Mouse (Mus musculus): ENCODE measurements around the gene Adprhl1. TPM values are rescaled to one million over a fixed set of nuclear protein-coding genes. Genes with fewer than 3 reads are reported as not detected.

The Adprhl1 gene
- polyA plus RNA-seq, 1 experiment from 2014 or later, result not detected

DNA sequence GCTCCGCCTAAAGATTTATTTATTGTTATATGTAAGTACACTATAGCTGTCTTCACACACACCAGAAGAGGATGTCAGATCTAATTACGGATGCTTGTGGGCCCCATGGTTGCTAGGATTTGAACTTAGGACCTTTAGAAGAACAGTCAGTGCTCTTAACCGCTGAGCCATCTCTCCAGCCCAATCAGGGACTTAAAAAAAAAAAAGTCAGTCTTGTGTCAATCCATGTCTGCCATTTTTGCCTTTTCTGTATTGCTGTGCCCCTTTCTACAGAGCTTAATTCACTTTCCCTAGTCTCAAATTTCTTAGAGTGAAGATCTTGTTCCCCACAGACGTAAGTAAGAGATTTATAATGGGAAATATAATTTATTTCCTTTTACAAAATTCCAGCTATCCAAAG is 35.5 kb downstream of the Adprhl1 start:
- no peak for DNase-seq (ENCODE audit: low spot score, missing footprints)
- no peaks in the 10 kb centered on the region for H3K36me3 ChIP-seq (ENCODE audit: control insufficient read depth, insufficient read depth, low read length)
- no peaks in the 10 kb centered on the region for H3K9me3 ChIP-seq (ENCODE audit: control insufficient read depth, low read length)
- no peak for ATAC-seq (ENCODE audit: low FRiP score)
- 84% methylated on average over 4 of the region's 4 CpGs for WGBS
- no peak overlapping the region for H3K4me2 ChIP-seq
- no peaks in the 10 kb centered on the region for H3K27me3 ChIP-seq (ENCODE audit: control insufficient read depth, insufficient read depth, low read length)
- H3K4me1 ChIP-seq (ENCODE audit: control insufficient read depth, insufficient read depth, low read length), result peaks cover 4% of the 10 kb centered on the region; the same call in 1 of the 2 replicates
- no peak overlapping the region for H3K9ac ChIP-seq (ENCODE audit: low read length)
- H3K4me3 ChIP-seq (ENCODE audit: low read depth, low read length), result no peak overlapping the region
- no peak overlapping the region for H3K27ac ChIP-seq (ENCODE audit: low read depth, low read length)

DNA sequence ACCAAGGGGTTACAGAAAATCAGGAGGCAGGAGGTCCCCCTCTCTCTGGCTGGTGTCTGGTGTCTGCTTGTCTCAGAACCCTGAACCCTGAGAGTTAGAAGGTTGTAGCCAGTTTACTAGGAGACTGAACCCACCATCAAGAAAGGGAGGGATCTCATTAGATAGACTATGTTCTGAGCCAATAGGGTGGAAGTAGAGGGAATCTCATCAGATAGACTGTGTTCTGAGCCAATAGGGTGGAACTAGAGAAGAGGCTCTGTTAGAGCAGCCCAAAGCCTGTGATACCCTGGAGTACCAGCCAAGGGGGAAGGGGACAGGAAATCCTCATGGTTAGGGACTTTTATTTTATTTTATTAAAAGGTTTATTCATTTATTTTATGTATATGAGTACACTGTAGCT is 36.0 kb downstream of the Adprhl1 start:
- DNase-seq (ENCODE audit: low spot score, missing footprints), result no peak
- Histone ChIP-seq H3K27me3 (ENCODE audit: control insufficient read depth, insufficient read depth, low read length) (no peaks in the 10 kb centered on the region), H3K36me3 (ENCODE audit: control insufficient read depth, insufficient read depth, low read length) (no peaks in the 10 kb centered on the region), H3K4me2 (no peak overlapping the region), H3K9ac (ENCODE audit: low read length) (no peak overlapping the region), H3K4me1 (ENCODE audit: control insufficient read depth, insufficient read depth, low read length) (peaks cover 5% of the 10 kb centered on the region; the same call in 1 of the 2 replicates), H3K4me3 (ENCODE audit: low read depth, low read length) (no peak overlapping the region), H3K9me3 (ENCODE audit: control insufficient read depth, low read length) (no peaks in the 10 kb centered on the region), H3K27ac (ENCODE audit: low read depth, low read length) (no peak overlapping the region)
- ATAC-seq (ENCODE audit: low FRiP score), result no peak

DNA sequence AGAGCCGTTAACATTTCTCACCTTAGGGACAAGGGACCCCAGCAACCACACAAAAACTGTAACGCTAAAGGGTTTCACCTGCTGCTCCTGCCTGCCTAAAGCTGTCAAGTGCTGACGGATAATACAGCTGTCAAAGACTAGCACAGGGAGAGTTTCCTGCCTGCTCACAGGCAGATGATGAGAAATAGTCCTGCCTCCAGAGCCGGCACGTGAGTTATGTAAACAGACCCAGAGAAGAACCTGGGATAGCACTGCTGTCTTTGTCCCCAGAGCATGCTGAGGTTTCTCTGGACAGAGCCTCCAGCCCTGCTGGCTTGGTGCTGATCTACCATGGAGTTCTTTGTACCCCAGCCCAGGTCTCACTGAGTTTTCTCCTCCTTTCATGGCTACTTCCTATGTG is 36.9 kb downstream of the Adprhl1 start:
- Histone ChIP-seq H3K36me3 (ENCODE audit: control insufficient read depth, insufficient read depth, low read length) (no peaks in the 10 kb centered on the region), H3K27me3 (ENCODE audit: control insufficient read depth, insufficient read depth, low read length) (no peaks in the 10 kb centered on the region), H3K27ac (ENCODE audit: low read depth, low read length) (no peak overlapping the region), H3K4me1 (ENCODE audit: control insufficient read depth, insufficient read depth, low read length) (peaks cover 5% of the 10 kb centered on the region; the same call in 1 of the 2 replicates), H3K4me2 (no peak overlapping the region), H3K9ac (ENCODE audit: low read length) (no peak overlapping the region), H3K4me3 (ENCODE audit: low read depth, low read length) (no peak overlapping the region), H3K9me3 (ENCODE audit: control insufficient read depth, low read length) (no peaks in the 10 kb centered on the region)
- ATAC-seq (ENCODE audit: low FRiP score), result no peak
- 71% methylated on average over 5 of the region's 5 CpGs for WGBS
- no peak for DNase-seq (ENCODE audit: low spot score, missing footprints)

DNA sequence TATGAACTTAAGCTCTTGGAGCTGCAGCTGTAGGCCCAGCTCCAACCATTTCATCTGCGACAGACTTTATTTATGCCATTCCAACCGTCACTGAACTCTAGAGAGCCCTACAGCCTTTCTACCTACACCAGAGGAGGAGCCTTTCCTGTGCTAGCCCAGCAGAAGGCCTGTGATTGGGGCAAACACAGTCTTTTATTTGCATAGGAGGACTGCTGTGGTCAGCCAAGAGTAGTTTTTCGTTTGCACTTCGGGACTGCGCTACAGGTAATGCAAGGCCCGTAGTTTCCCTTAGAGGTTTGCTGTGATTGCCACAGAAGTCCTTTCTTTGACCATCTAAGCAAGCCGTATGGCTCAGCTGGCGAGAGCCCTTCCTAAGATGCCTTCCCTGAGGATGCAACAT is 37.6 kb downstream of the Adprhl1 start:
- DNase-seq (ENCODE audit: low spot score, missing footprints) (peak; percentile 80), ATAC-seq (ENCODE audit: low FRiP score) (no peak)
- H3K4me3 ChIP-seq (ENCODE audit: low read depth, low read length), result no peak overlapping the region
- H3K36me3 ChIP-seq (ENCODE audit: control insufficient read depth, insufficient read depth, low read length), result no peaks in the 10 kb centered on the region
- no peak overlapping the region for H3K4me2 ChIP-seq
- WGBS, result 79% methylated on average over 8 of the region's 8 CpGs
- H3K9me3 ChIP-seq (ENCODE audit: control insufficient read depth, low read length), result no peaks in the 10 kb centered on the region
- H3K27me3 ChIP-seq (ENCODE audit: control insufficient read depth, insufficient read depth, low read length), result no peaks in the 10 kb centered on the region
- H3K4me1 ChIP-seq (ENCODE audit: control insufficient read depth, insufficient read depth, low read length), result peaks cover 5% of the 10 kb centered on the region; the same call in 1 of the 2 replicates
- no peak overlapping the region for H3K9ac ChIP-seq (ENCODE audit: low read length)
- no peak overlapping the region for H3K27ac ChIP-seq (ENCODE audit: low read depth, low read length)

DNA sequence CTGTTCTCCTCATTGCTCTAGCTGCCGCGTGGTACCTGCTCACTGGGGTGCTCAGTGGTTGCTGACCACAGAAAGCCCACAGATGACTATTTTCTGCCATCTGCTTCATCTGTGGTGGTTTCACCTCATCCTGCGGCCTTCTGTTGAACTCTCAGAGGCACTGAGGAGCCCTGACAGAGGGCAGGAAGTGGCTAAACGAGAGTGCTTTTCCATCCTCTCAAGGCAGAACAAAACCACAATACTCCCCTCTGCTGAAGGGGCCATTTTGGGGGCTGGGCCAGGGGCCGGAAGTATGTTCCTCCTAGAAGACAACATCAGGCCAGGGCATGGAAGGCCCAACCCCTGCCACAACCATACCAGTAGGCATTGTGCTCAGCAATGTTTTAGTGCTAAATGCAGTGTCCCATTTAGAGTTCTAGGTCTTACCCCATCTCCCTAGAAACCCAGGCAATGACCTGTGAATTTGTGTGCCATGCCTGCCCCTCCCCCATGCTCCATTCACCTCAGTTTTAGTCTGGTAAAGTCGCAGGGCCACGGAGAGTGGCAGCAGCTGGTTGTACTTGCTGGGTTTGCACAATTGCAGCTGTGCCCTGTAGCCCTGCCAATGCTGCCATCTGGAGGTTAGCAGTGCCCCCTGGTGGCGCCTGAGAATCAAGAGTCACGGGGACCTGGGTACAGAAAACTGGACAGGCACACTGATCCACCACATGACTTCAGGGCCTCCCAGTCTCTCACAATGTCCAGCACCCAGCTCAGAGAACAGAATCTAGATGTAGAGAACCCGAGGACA is 40.3 kb downstream of the Adprhl1 start:
- no peak overlapping the region for H3K4me3 ChIP-seq (ENCODE audit: low read depth, low read length)
- no peaks in the 10 kb centered on the region for H3K36me3 ChIP-seq (ENCODE audit: control insufficient read depth, insufficient read depth, low read length)
- ATAC-seq (ENCODE audit: low FRiP score) (peak; percentile 82), DNase-seq (ENCODE audit: low spot score, missing footprints) (peak; percentile 98)
- no peak overlapping the region for H3K9ac ChIP-seq (ENCODE audit: low read length)
- no peaks in the 10 kb centered on the region for H3K9me3 ChIP-seq (ENCODE audit: control insufficient read depth, low read length)
- peaks cover 5% of the 10 kb centered on the region; the same call in 1 of the 2 replicates for H3K4me1 ChIP-seq (ENCODE audit: control insufficient read depth, insufficient read depth, low read length)
- WGBS, result 28% methylated on average over 10 of the region's 10 CpGs
- no peak overlapping the region for H3K4me2 ChIP-seq
- no peak overlapping the region for H3K27ac ChIP-seq (ENCODE audit: low read depth, low read length)
- no peaks in the 10 kb centered on the region for H3K27me3 ChIP-seq (ENCODE audit: control insufficient read depth, insufficient read depth, low read length)

DNA sequence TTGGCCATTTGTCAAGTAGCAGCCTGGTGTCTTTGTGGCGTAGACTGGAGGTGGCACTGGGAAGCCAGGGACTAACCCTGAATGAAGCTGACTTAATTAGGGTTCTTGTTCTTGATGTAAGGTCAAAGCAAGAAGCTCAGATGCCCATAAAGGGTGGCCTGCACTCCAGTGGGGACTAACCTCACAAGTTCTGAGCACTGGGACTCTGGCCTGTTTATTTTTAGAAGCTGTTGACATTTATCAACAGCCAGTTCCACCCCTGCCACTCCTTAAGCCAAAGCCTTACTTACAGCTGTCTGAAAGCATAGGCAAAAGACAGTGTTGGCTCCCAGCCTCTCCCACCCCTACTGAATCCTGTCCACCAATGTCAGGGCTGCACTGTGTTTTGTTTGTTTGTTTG is 44.2 kb downstream of the Adprhl1 start:
- Histone ChIP-seq H3K27ac (ENCODE audit: low read depth, low read length) (no peak overlapping the region), H3K9ac (ENCODE audit: low read length) (no peak overlapping the region), H3K27me3 (ENCODE audit: control insufficient read depth, insufficient read depth, low read length) (no peaks in the 10 kb centered on the region), H3K4me2 (no peak overlapping the region), H3K4me1 (ENCODE audit: control insufficient read depth, insufficient read depth, low read length) (peaks cover 5% of the 10 kb centered on the region; the same call in 1 of the 2 replicates), H3K4me3 (ENCODE audit: low read depth, low read length) (no peak overlapping the region), H3K36me3 (ENCODE audit: control insufficient read depth, insufficient read depth, low read length) (no peaks in the 10 kb centered on the region), H3K9me3 (ENCODE audit: control insufficient read depth, low read length) (no peaks in the 10 kb centered on the region)
- DNase-seq (ENCODE audit: low spot score, missing footprints) (no peak), ATAC-seq (ENCODE audit: low FRiP score) (no peak)
- 82% methylated on average over 1 of the region's 1 CpGs for WGBS

DNA sequence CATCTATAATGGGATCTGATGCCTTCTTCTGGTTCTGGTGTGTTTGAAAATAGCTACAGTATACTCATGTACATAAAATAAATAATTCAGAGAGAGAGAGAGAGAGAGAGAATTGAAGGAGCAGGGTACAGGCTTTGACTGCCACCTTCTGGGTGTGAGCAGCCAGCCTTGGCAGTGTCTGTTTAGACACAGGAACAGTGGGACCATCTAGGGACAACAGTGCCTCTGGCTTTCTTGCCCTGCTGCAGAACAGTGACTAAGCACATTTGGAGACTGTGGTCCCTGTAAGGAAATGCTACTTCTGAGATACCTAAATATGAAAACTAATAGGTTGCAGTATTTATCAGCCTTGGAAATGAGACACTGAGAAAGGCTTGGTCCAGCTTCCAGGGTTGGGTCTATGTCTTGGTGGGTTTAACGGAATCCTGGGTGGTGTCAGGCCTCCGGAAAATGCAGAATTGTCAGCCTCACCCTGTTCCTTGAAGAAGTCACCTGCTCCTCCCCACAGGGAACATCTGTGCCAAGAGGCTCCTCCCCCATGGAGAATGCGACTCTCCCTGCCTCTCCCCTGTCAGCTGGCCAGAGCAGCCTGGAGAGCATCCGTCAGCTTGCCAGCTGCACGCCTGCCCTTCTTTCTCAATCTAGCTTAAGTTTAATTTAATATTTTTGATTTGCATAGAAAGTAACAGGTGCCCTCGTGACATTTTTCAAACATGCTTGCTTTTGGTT is 45.2 kb downstream of the Adprhl1 start:
- Histone ChIP-seq H3K36me3 (ENCODE audit: control insufficient read depth, insufficient read depth, low read length) (no peaks in the 10 kb centered on the region), H3K4me2 (no peak overlapping the region), H3K4me3 (ENCODE audit: low read depth, low read length) (no peak overlapping the region), H3K27me3 (ENCODE audit: control insufficient read depth, insufficient read depth, low read length) (no peaks in the 10 kb centered on the region), H3K9ac (ENCODE audit: low read length) (no peak overlapping the region), H3K4me1 (ENCODE audit: control insufficient read depth, insufficient read depth, low read length) (peaks cover 4% of the 10 kb centered on the region; the same call in 1 of the 2 replicates), H3K27ac (ENCODE audit: low read depth, low read length) (no peak overlapping the region), H3K9me3 (ENCODE audit: control insufficient read depth, low read length) (no peaks in the 10 kb centered on the region)
- no peak for ATAC-seq (ENCODE audit: low FRiP score)
- 51% methylated on average over 6 of the region's 6 CpGs for WGBS
- no peak for DNase-seq (ENCODE audit: low spot score, missing footprints)

DNA sequence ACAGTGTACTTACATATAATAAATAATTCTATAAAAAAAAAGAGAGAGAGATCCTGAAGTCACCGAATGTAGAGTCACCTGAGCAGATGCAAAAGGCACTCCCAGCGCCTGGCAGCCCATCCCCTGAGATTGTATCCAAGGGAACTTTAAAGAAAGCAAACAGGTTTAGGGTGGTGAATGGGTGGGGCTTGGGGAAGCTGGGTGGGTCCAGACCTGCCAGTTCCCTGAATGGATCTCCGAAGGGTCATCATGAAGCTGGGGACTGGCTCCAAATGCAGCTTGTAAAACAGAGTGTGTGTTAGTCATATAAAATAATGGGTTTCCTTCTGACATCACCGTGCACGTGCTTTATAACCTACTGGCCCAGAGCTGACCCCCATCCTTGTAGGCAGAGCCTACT is 47.7 kb downstream of the Adprhl1 start:
- 52% methylated on average over 5 of the region's 5 CpGs for WGBS
- Histone ChIP-seq H3K36me3 (ENCODE audit: control insufficient read depth, insufficient read depth, low read length) (no peaks in the 10 kb centered on the region), H3K4me3 (ENCODE audit: low read depth, low read length) (no peak overlapping the region), H3K9ac (ENCODE audit: low read length) (no peak overlapping the region), H3K27me3 (ENCODE audit: control insufficient read depth, insufficient read depth, low read length) (peaks cover 10% of the 10 kb centered on the region), H3K4me2 (no peak overlapping the region), H3K9me3 (ENCODE audit: control insufficient read depth, low read length) (no peaks in the 10 kb centered on the region), H3K4me1 (ENCODE audit: control insufficient read depth, insufficient read depth, low read length) (no peaks in the 10 kb centered on the region), H3K27ac (ENCODE audit: low read depth, low read length) (no peak overlapping the region)
- no peak for DNase-seq (ENCODE audit: low spot score, missing footprints)
- no peak for ATAC-seq (ENCODE audit: low FRiP score)

DNA sequence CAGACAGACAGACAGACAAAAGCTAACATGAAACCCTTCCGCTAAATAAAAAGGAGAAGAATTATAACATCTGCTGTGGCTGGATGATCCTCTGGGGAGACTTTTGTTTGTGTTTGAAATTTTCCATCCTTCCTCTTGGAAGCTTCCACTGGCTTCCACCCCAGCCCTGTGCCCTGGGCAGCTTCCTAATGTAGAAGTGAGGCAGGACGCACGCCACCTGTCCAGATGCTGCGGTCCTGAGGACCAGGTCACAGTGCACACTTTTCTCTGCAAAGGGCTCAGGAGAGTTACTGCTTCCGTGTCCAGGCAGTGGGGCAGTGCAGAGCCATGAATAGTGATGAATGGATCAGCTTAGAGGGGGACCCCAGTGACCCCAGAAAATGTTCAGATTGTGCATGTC is 48.7 kb downstream of the Adprhl1 start:
- Histone ChIP-seq H3K27ac (ENCODE audit: low read depth, low read length) (no peak overlapping the region), H3K27me3 (ENCODE audit: control insufficient read depth, insufficient read depth, low read length) (peaks cover 15% of the 10 kb centered on the region), H3K4me3 (ENCODE audit: low read depth, low read length) (no peak overlapping the region), H3K9me3 (ENCODE audit: control insufficient read depth, low read length) (no peaks in the 10 kb centered on the region), H3K4me2 (no peak overlapping the region), H3K9ac (ENCODE audit: low read length) (no peak overlapping the region), H3K36me3 (ENCODE audit: control insufficient read depth, insufficient read depth, low read length) (no peaks in the 10 kb centered on the region), H3K4me1 (ENCODE audit: control insufficient read depth, insufficient read depth, low read length) (peaks cover 4% of the 10 kb centered on the region; the same call in 1 of the 2 replicates)
- ATAC-seq (ENCODE audit: low FRiP score) (no peak), DNase-seq (ENCODE audit: low spot score, missing footprints) (no peak)
- 78% methylated on average over 5 of the region's 5 CpGs for WGBS

All from midbrain, embryonic 11.5 days (tissue).